Mouse (Mus musculus): Measurements from ENCODE around the gene Unc79. TPM values are rescaled to one million over a fixed set of nuclear protein-coding genes. Genes with fewer than 3 reads are reported as not detected.

The Unc79 gene
- polyA plus RNA-seq, 1 experiment from 2014 or later = 0.36 TPM

DNA sequence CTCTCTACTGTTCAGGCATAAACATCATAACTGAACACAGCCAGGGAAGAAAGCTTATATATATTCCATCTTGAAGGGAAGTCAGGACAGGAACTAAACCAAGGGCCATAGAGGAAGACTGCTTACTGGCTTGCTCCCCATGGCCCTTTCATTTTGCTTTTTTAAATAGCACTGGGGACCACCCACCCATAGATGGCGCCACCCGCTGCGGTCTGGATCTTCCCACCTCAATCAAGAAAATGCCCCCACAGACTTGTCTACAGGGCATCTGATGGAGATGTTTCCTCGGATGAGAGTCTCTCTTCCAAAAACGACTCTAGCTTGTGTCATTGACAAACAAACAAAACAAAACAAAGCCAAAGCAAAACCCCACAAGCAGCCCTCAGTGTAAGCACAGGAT is 151.4 kb downstream of the Unc79 start:
- Histone ChIP-seq H3K4me3 (no peak overlapping the region), H3K27me3 (ENCODE audit: poor library complexity, severe bottlenecking) (no peaks in the 10 kb centered on the region), H3K4me1 (peaks cover 6% of the 10 kb centered on the region), H3K27ac (no peak overlapping the region), H3K9me3 (no peaks in the 10 kb centered on the region), H3K36me3 (replicated peaks) (no peaks in the 10 kb centered on the region)
- WGBS = 71% methylated on average over 5 of the region's 5 CpGs
- DNase-seq (ENCODE audit: extremely low spot score, low spot score) = no peak

DNA sequence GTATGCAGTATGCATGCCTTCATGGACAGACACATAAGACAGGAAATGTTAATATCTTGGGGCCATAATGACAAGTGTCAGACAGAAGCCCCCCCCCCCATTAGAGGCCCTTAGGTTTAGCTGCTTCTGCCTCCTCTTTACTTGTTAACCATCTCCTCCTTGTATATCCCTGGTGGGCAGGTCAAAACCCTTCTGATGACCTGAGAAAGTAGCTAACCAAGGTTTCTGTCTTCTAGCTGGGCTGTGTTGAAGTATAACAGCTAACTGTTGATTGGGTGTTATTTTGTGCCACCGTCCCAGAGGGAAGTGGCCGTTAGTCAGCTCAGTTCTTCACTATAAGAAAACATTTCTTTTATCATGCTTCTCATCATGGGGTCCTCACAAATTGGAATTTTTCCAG is 154.4 kb downstream of the Unc79 start:
- H3K4me1 ChIP-seq = peaks cover 6% of the 10 kb centered on the region
- H3K4me3 ChIP-seq = no peak overlapping the region
- H3K9me3 ChIP-seq = no peaks in the 10 kb centered on the region
- H3K27ac ChIP-seq = no peak overlapping the region
- H3K36me3 ChIP-seq (replicated peaks) = no peaks in the 10 kb centered on the region
- H3K27me3 ChIP-seq (ENCODE audit: poor library complexity, severe bottlenecking) = no peaks in the 10 kb centered on the region
- DNase-seq (ENCODE audit: extremely low spot score, low spot score) = no peak
- WGBS = 54% methylated on average over 2 of the region's 2 CpGs

DNA sequence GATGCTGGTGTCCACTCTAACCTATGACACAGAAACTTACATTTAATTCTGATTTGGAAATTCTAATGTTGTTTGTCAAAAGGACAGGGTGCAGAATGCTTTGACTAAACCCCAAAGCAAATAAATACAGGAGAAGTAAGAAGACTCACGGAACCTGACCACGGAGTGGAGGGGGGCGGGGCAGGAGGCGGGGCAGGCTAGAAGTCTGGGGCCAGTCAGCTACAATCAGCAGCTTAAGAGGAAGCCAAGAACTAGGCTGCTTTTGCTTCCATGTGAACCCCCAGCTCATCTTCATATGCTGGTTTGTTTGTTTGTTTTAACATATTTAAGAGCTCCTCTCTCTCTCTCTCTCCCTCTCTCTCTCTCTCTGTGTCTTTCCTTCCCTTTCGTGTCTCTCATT is 154.9 kb downstream of the Unc79 start:
- no peaks in the 10 kb centered on the region for H3K9me3 ChIP-seq
- H3K27ac ChIP-seq = no peak overlapping the region
- peaks cover 6% of the 10 kb centered on the region for H3K4me1 ChIP-seq
- 0 out of 2 replicates have a peak overlapping the region, but pooled peaks have one; percentile 2 for H3K4me3 ChIP-seq
- 23% methylated on average over 5 of the region's 5 CpGs for WGBS
- H3K36me3 ChIP-seq (replicated peaks) = no peaks in the 10 kb centered on the region
- DNase-seq (ENCODE audit: extremely low spot score, low spot score) = no peak
- H3K27me3 ChIP-seq (ENCODE audit: poor library complexity, severe bottlenecking) = no peaks in the 10 kb centered on the region

DNA sequence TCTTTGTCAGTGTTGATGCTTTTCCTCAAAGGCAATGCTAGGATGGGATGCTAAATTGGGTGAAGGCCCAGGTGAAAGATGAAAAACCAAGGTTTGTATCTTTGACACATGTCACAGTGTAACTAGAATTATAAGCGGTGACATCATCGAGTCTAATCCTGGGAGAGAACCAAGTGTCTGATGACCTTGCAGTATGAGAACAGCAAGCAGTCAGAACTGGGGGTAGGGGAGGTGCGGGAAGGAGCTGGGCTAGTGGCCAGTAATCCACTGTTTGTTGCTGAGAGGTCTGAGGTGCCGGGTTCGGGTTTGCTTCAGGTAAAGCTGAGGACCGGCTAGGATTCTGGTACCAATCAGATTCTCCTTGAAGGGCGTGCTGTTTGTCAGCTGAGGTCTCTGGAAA is 160.6 kb downstream of the Unc79 start:
- Histone ChIP-seq H3K4me1 (no peaks in the 10 kb centered on the region), H3K27ac (no peak overlapping the region), H3K4me3 (no peak overlapping the region), H3K27me3 (ENCODE audit: poor library complexity, severe bottlenecking) (no peaks in the 10 kb centered on the region), H3K9me3 (no peaks in the 10 kb centered on the region), H3K36me3 (replicated peaks) (no peaks in the 10 kb centered on the region)
- 94% methylated on average over 7 of the region's 7 CpGs for WGBS
- no peak for DNase-seq (ENCODE audit: extremely low spot score, low spot score)

DNA sequence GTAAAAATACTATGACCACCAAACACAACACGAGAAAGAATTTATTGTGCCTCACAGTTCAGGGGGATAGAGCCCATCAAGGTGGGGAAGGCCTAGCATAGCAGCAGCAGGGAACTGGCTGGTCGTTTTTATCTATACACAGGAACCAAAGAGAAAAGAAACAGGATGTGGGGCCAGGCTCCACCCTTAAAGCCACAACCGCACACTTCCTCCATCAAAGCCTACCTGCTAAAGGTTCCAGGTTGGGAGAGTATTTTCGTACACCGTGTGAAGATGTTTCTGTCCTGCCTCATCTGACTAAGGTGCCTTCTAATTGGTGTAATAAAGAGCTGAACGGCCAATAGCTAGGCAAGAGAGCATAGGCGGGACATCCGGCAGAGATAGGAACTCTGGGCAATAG is 168.0 kb downstream of the Unc79 start:
- no peak overlapping the region for H3K27ac ChIP-seq
- peaks cover 6% of the 10 kb centered on the region; the same call in 1 of the 2 replicates for H3K4me1 ChIP-seq
- H3K9me3 ChIP-seq = no peaks in the 10 kb centered on the region
- no peaks in the 10 kb centered on the region for H3K27me3 ChIP-seq (ENCODE audit: poor library complexity, severe bottlenecking)
- H3K4me3 ChIP-seq = no peak overlapping the region
- 88% methylated on average over 8 of the region's 8 CpGs for WGBS
- no peak for DNase-seq (ENCODE audit: extremely low spot score, low spot score)
- no peaks in the 10 kb centered on the region for H3K36me3 ChIP-seq (replicated peaks)

DNA sequence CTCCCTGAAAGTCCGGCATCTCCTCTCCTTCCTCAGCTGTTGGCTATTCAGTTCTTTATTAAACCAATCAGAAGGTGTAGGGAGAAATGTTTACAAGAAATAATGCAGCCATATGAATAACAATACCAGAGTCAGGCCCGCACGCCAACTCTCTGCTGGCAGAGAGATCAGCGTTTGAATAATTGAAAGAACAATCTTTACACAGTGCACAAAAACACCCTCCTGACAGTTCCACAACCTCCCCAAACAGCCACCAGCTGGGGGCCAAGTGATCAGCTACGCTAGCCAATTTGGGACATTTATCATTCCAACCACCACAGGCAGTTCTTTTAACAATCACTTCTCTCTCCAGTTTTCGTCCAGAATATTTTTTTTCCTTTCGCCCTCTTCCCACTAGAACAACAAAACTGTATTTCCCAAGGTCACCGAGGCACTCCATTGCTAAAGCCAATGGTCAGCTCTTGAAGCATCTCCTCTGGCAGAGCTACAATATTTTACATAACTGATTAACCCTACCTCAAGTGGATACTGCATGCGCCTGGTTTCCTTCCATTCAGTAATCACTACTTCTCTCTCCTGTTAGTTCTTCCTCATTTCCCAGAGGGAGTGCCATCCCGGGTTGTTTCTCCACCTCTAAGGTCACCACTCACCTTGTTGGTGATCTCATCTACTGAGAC is 169.0 kb downstream of the Unc79 start:
- DNase-seq (ENCODE audit: extremely low spot score, low spot score) = no peak
- Histone ChIP-seq H3K36me3 (replicated peaks) (no peaks in the 10 kb centered on the region), H3K27me3 (ENCODE audit: poor library complexity, severe bottlenecking) (no peaks in the 10 kb centered on the region), H3K4me1 (peaks cover 6% of the 10 kb centered on the region; the same call in 1 of the 2 replicates), H3K9me3 (no peaks in the 10 kb centered on the region), H3K27ac (no peak overlapping the region), H3K4me3 (no peak overlapping the region)
- WGBS = 87% methylated on average over 10 of the region's 10 CpGs

DNA sequence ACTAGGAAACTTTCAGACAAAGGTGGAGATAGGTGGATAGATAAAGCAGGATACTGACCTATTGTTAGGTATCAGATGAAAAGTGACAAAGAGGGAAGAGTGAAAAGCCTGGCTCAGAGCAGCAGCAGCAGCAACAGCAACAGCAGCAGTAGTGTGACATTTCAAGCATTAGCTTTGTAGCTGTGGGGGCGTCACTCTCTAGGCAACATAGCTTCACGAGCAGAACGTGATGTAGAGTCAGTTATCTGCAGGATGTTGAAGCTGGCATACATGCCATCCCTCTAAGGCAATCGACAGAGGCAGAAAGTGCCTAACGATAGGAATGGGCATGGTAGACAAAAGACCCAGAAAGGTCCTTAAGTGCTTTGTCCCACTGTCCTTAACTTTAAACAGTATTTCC is 173.3 kb downstream of the Unc79 start:
- Histone ChIP-seq H3K4me1 (peaks cover 7% of the 10 kb centered on the region; the same call in 1 of the 2 replicates), H3K27me3 (ENCODE audit: poor library complexity, severe bottlenecking) (no peaks in the 10 kb centered on the region), H3K4me3 (no peak overlapping the region), H3K36me3 (replicated peaks) (no peaks in the 10 kb centered on the region), H3K27ac (no peak overlapping the region), H3K9me3 (no peaks in the 10 kb centered on the region)
- no peak for DNase-seq (ENCODE audit: extremely low spot score, low spot score)
- 88% methylated on average over 5 of the region's 5 CpGs for WGBS

DNA sequence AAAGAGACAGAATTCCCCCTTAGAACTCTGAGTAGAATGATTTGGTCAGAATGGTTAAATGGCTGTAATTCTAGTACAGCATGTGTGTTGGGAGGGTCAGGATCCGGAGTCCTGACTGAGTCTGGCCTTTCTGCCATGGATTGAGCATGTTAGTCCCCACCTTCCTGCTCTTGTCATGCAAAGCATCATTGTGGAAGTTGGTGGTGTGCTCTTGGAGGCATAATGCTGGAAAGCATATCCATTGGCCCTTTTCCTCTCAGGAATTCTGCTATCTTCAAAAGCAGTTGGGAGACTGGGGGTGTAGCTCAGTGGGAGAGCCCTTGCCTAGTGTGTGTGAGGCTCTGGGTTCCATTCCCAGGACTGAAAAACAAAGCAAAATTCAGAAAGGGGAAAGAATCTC is 175.2 kb downstream of the Unc79 start:
- Histone ChIP-seq H3K27ac (no peak overlapping the region), H3K4me3 (no peak overlapping the region), H3K4me1 (peaks cover 7% of the 10 kb centered on the region; the same call in 1 of the 2 replicates), H3K27me3 (ENCODE audit: poor library complexity, severe bottlenecking) (no peaks in the 10 kb centered on the region), H3K36me3 (replicated peaks) (no peaks in the 10 kb centered on the region), H3K9me3 (no peaks in the 10 kb centered on the region)
- WGBS = 78% methylated on average over 1 of the region's 1 CpGs
- DNase-seq (ENCODE audit: extremely low spot score, low spot score) = no peak

DNA sequence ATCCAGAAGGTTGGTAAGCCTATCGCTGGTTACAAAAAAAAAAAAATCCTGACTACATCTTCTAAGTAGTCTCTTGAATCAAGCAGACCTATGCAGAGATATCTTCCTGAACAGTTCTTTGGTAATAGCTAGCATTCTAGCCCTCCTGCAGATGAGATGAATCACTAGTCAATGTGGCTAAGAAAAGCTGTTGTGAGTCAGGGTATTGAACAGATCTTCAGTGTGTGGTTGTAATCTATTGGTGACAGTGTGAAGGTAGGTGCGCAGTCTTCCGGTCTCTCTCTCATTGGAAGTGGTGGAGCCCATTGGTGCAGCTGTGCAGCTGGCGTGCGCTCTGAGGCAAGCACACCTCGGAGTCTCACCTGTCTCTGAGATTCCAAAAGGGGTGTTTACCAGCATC is 180.3 kb downstream of the Unc79 start:
- WGBS = 95% methylated on average over 6 of the region's 6 CpGs
- no peaks in the 10 kb centered on the region for H3K36me3 ChIP-seq (replicated peaks)
- H3K9me3 ChIP-seq = no peaks in the 10 kb centered on the region
- H3K4me3 ChIP-seq = no peak overlapping the region
- no peaks in the 10 kb centered on the region for H3K27me3 ChIP-seq (ENCODE audit: poor library complexity, severe bottlenecking)
- no peak for DNase-seq (ENCODE audit: extremely low spot score, low spot score)
- H3K4me1 ChIP-seq = peaks cover 7% of the 10 kb centered on the region; the same call in 1 of the 2 replicates
- no peak overlapping the region for H3K27ac ChIP-seq

DNA sequence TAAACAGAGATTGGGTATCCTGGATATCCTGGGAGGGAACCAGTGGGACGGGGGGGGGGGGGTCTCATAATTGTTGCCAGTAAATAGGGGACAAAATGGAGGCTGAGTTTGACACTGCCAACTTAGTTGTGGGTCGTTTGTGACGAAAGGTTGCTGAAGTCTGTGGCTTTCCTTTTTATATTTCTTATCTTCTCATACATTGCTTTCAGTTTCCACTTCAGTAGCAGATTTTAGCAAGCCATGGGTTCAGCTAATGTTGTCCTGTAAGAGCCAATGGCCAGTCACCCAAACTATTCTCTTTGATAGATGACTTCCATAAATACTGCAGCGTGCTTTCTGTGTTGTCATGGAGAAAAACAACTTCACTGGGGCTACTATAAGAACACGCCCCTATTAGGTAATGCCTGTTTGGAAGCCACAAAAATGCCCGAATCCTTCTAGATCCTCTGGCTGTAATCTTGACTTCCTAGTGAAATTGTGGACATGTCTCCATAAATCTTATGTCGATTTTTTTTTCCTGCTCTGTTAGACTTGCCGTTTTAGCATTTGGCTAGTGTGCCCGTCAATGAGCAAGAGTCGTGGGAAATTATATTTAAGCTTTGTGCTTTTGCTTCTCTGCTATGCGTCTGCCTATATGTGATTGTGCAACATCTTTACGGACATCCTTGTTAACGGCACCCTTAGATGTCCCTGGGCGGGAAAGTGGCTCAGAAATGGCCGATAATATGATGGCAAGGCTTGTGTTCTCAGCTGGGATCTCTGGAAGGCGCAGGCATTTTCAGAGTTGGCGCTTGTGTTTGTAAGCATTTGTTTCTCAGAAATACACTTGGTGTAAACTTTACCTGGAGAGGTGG is 181.0 kb downstream of the Unc79 start:
- Histone ChIP-seq H3K27ac (no peak overlapping the region), H3K4me1 (peaks cover 7% of the 10 kb centered on the region; the same call in 1 of the 2 replicates), H3K9me3 (no peaks in the 10 kb centered on the region), H3K4me3 (no peak overlapping the region), H3K27me3 (ENCODE audit: poor library complexity, severe bottlenecking) (no peaks in the 10 kb centered on the region), H3K36me3 (replicated peaks) (no peaks in the 10 kb centered on the region)
- no peak for DNase-seq (ENCODE audit: extremely low spot score, low spot score)
- 92% methylated on average over 17 of the region's 17 CpGs for WGBS

DNA sequence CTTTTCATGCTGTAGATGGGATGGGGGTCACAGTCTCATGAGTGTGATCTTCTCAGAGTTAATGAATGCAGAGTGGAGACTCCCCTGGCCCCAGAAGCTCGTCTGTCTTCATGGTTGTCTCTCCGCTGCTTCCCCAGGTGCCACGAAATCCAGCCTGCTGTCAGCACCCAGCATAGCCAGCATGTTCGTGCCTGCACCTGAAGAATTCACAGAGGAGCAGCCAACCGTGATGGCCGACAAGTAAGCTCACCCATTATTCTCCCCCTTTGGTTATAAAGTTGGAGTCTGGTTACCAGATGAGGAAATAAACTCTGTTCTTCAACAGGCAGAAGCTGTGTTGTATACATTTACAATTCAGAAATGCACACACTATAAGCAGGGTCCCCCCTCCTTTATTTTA is 182.8 kb downstream of the Unc79 start:
- Histone ChIP-seq H3K27me3 (ENCODE audit: poor library complexity, severe bottlenecking) (no peaks in the 10 kb centered on the region), H3K36me3 (replicated peaks) (no peaks in the 10 kb centered on the region), H3K9me3 (no peaks in the 10 kb centered on the region), H3K27ac (no peak overlapping the region), H3K4me1 (no peaks in the 10 kb centered on the region), H3K4me3 (no peak overlapping the region)
- no peak for DNase-seq (ENCODE audit: extremely low spot score, low spot score)
- WGBS = 71% methylated on average over 6 of the region's 6 CpGs

DNA sequence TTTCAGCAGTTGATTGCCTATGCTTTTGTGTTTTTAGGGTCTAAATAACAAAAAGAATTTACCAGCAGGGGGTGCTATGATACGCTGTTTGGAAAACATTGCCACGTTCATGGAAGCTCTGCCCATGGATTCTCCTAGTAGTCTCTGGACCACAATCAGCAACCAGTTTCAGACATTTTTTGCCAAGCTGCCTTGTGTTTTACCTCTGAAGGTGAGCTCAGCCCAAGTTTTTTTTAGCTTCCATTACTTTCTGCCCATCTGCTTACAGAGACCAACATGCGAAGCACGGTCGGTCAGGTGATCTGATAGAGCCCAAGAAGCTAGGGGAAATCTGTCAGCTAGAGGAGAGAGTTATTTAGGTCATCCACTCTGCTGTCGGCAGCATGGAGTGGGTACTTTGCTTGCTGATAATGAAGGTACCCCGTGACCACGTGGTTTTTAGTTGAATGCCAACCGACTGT is 193.9 kb downstream of the Unc79 start:
- Histone ChIP-seq H3K27me3 (ENCODE audit: poor library complexity, severe bottlenecking) (no peaks in the 10 kb centered on the region), H3K4me1 (no peaks in the 10 kb centered on the region), H3K4me3 (no peak overlapping the region), H3K9me3 (peaks cover 5% of the 10 kb centered on the region), H3K27ac (no peak overlapping the region), H3K36me3 (replicated peaks) (no peaks in the 10 kb centered on the region)
- WGBS = 69% methylated on average over 9 of the region's 9 CpGs
- peak; percentile 26 for DNase-seq (ENCODE audit: extremely low spot score, low spot score)

Measured in forebrain, embryonic 10.5 days (tissue).